Mouse (Mus musculus): ENCODE measurements around the gene Fbxo6. TPM values are rescaled to one million over a fixed set of nuclear protein-coding genes. Genes with fewer than 3 reads are reported as not detected.
A peak's percentile ranks its signal among the peaks of the same experiment; 100 is the strongest.

Gene Fbxo6
- polyA plus RNA-seq, 1 experiment from 2014 or later: 11.0 TPM

DNA sequence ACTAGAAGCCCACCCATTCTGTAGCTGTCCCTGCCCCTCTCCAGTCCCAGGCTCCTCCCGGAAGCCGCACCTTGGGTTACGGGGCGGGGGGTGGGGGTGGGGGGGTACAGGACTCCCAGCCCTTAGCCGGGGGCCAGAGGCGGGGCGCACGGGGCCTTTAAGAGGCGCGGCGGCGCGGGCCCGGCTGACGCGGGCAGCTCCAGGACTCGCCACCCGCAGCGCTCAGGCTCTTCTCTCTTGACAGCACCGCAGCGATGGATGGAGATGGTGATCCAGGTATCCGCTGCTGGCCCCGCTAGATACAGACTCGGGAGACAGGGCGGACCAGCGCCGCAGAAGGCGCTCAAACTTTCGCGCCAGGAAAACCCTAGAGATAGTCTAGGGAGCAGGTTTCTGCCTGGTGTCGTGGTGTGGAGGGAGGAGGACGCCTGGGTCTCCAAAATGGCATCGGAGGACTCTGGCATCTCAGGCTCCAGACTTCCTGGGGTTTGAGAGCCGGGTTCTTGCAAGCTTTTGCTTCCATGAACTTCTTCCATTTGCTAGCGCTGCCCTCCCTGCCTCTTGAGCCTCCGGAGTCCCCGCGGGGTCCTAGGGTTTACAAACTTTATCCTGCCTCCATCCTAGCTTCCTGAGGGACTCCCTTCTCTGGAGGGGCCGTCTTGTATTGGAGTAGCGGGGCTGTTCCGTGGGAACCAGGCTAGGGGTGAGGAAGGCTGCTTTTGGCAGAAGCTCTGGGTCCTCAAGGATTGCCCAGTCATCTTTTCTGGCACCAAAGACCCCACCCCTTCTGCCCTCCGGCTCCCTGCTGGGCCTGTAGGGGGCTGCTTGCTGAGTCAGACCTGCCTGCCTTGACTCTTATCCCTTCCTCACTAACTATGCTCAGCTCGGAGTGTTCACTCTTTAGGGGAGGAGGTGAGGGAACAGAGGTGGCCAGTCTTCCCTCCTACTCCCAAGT, 8.8 kb upstream of the Fbxo6 start, which contains the start of the genes Fbxo44 and Fbxo2:
Fbxo44 (minus strand) TSS at position 47 of the 955 bp plus-strand sequence.
Fbxo2 (plus strand) TSS at position 186 of the 955 bp plus-strand sequence.
- Histone ChIP-seq H3K4me1 (replicated peaks) (peaks cover 31% of the 10 kb centered on the region), H3K9me3 (replicated peaks) (no peaks in the 10 kb centered on the region), H3K27me3 (peaks cover 79% of the 10 kb centered on the region), H3K4me3 (replicated peaks) (peak within 1 kb of the TSS; percentile 62), H3K27ac (replicated peaks) (no peak within 1 kb of the TSS), H3K4me2 (peak within 1 kb of the TSS; percentile 95), H3K9ac (peak within 1 kb of the TSS; percentile 54; the same call in 1 of the 2 replicates), H3K36me3 (replicated peaks) (no peaks in the 10 kb centered on the region)
- under 1% methylated on average over 43 of the region's 43 CpGs for WGBS (ENCODE audit: insufficient replicate concordance)
- peak; percentile 16 for ATAC-seq (ENCODE audit: insufficient read depth)

DNA sequence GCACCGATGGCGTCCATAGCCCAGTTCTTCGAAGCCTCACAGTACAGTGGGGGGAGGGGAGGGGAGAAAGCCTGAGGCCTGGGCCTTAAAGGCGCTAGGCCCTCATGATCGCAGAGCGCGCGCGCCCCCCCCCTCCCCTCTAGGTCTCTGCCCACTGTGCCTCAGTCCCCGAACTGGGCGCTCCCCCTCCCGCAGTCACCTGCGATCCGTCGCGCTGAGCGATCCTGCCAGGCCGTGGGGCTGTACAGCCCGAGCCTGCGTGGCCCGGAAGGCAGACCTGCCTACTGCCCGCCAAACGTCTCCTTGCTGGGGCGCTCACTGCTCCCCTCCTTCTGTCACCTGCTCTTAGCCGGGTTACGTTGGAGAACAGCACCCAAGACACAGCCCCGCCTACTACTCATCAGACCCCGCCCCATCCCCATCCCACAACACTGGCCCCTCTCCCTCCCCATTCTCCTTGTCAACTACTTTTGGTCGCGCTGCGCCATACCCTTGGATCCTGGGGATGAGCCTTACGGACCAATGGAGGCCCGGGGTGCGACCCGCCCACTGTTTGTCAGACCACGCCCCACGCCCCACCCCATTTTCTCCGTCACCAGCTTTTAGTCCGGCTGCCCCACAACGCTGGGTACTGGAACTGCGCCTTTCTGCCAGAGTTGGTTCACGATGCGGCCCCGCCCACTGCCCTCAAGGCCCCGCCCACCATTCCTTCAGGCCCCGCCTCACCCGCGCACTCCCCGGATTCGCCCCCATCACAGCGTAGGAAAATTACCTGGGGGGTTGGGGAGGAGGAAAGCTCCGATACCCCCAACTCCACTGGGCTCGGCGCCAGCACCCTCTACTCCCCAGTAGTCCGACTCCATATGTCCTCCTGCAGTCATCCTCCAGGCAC, 7.8 kb upstream of the Fbxo6 start:
- H3K4me1 ChIP-seq (replicated peaks): peaks cover 31% of the 10 kb centered on the region
- H3K36me3 ChIP-seq (replicated peaks): no peaks in the 10 kb centered on the region
- peak overlapping the region; percentile 54; the same call in 1 of the 2 replicates for H3K9ac ChIP-seq
- peak overlapping the region; percentile 95 for H3K4me2 ChIP-seq
- WGBS (ENCODE audit: insufficient replicate concordance): under 1% methylated on average over 50 of the region's 55 CpGs
- no peaks in the 10 kb centered on the region for H3K9me3 ChIP-seq (replicated peaks)
- H3K27me3 ChIP-seq: peaks cover 70% of the 10 kb centered on the region
- no peak overlapping the region for H3K27ac ChIP-seq (replicated peaks)
- peak overlapping the region; percentile 62 for H3K4me3 ChIP-seq (replicated peaks)
- ATAC-seq (ENCODE audit: insufficient read depth): peak; percentile 83

DNA sequence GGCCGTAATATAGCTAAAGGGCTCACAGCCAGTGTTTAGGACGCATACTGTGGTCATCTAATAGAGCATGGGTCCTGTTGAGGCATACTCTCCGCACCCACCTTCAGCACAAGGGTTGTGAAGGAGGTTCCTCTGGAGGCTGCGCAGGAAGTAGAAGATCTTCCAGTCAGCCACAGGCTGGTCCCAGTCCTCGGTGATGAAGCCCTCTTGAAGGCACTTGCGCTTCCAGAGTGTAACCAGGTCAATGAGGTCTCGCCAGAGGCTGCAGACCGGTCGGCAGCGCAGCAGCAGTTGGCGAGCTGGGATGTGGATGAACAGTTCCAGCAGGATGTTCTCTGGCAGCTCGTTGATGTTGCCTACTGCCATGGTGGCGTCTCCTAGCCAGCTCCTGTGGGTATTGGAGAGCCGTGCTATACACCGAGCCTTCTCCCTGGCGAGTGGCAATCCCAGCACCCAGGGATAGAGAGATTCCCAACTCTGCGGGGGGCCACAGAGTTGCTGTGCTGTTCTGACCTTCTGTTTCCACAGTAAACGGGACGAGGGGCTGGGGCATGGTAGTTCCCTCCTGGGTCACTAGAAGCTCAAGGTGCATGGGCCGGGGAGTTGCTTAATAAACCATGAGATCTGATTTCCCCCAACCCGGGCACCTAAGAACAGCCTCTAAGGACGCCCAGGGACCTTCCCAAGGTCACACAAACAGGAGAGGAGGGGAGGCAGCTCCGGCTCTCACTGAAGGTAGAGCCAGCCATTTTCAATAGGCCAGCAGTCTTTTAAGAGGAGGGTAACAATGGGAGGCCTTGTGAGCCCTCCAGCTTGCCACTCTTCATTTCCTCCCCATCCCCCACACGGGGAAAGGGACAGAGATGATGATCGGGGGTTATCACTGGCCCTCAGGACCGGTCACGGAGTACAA, 6.8 kb upstream of the Fbxo6 start:
- H3K27me3 ChIP-seq: peaks cover 59% of the 10 kb centered on the region
- no peak for ATAC-seq (ENCODE audit: insufficient read depth)
- H3K9me3 ChIP-seq (replicated peaks): no peaks in the 10 kb centered on the region
- 45% methylated on average over 27 of the region's 27 CpGs for WGBS (ENCODE audit: insufficient replicate concordance)
- no peak overlapping the region for H3K9ac ChIP-seq
- no peak overlapping the region for H3K27ac ChIP-seq (replicated peaks)
- no peaks in the 10 kb centered on the region for H3K36me3 ChIP-seq (replicated peaks)
- peaks cover 25% of the 10 kb centered on the region for H3K4me1 ChIP-seq (replicated peaks)
- peak overlapping the region; percentile 62 for H3K4me3 ChIP-seq (replicated peaks)
- H3K4me2 ChIP-seq: peak overlapping the region; percentile 95

DNA sequence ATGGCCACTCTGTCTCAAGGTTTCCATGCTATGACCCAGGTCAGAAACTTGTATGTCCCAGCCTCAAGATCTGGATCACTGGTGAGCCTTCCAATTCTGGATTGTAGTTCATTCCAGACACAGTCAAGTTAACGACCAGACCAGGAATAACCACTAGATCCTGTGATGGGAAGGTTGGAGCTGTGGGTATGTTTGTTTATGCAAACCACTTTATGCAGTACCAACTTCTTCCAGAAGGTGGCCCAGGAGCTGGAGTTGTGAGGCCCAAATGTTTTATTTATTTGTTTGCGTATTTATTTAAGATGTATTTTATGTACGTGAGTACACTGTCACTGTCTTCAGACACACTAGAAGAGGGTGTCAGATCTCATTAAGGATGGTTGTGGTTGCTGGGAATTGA, 3.0 kb upstream of the Fbxo6 start:
- WGBS (ENCODE audit: insufficient replicate concordance): 49% methylated on average over 3 of the region's 3 CpGs
- no peaks in the 10 kb centered on the region for H3K9me3 ChIP-seq (replicated peaks)
- peaks cover 22% of the 10 kb centered on the region for H3K27me3 ChIP-seq
- no peak overlapping the region for H3K27ac ChIP-seq (replicated peaks)
- no peaks in the 10 kb centered on the region for H3K36me3 ChIP-seq (replicated peaks)
- peaks cover 43% of the 10 kb centered on the region for H3K4me1 ChIP-seq (replicated peaks)
- no peak overlapping the region for H3K4me3 ChIP-seq (replicated peaks)
- no peak overlapping the region for H3K4me2 ChIP-seq
- no peak for ATAC-seq (ENCODE audit: insufficient read depth)
- H3K9ac ChIP-seq: no peak overlapping the region

DNA sequence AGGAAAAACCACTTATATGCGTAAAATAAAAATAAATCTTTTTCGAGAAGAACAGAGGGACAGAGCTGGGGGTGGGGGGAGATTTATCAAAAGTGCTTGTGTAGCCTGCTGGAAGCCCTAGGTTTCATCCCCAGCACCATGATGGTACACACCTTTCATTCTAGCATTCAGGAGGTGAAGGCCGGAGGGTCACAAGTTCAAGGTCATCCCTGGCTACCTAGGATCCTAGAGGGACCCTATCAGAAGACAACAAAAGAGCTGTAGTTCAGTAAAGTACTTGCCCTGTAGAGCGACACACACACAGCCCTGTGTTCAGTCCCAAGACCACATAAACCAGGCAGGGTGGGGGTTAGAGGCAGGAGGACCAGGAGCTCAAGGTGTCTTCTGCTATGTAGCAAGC, 2.1 kb upstream of the Fbxo6 start:
- WGBS (ENCODE audit: insufficient replicate concordance): 70% methylated on average over 4 of the region's 4 CpGs

DNA sequence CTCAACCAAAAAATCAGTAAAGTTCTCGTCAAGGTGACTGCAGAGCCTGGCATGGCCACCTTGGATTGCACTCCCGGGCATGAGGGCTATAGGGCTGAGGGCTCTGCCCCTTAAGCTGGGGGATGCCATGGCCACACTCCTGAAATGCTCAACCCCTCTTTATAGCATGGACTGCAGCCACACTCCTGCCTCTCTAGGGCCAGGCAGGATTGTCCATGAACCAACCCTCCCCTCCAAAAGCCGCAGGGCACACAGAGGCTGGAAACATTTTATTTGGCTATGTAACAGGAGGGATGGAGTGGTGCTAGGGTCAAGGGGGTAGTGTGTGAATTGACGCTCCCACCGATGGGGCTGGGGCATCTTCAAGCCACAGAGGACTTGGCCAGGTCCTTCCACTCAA, 607 bp upstream of the Fbxo6 start:
- 79% methylated on average over 5 of the region's 5 CpGs for WGBS (ENCODE audit: insufficient replicate concordance)
- H3K27me3 ChIP-seq: no peaks in the 10 kb centered on the region

More for the DNA sequence above, 2.1 kb upstream of the Fbxo6 start:
- peaks cover 34% of the 10 kb centered on the region for H3K4me1 ChIP-seq (replicated peaks)
- H3K27me3 ChIP-seq: peaks cover 12% of the 10 kb centered on the region
- H3K27ac ChIP-seq (replicated peaks): no peak overlapping the region
- ATAC-seq (ENCODE audit: insufficient read depth): no peak
- no peak overlapping the region for H3K4me2 ChIP-seq
- H3K9me3 ChIP-seq (replicated peaks): no peaks in the 10 kb centered on the region
- H3K4me3 ChIP-seq (replicated peaks): no peak overlapping the region
- H3K36me3 ChIP-seq (replicated peaks): no peaks in the 10 kb centered on the region
- no peak overlapping the region for H3K9ac ChIP-seq

DNA sequence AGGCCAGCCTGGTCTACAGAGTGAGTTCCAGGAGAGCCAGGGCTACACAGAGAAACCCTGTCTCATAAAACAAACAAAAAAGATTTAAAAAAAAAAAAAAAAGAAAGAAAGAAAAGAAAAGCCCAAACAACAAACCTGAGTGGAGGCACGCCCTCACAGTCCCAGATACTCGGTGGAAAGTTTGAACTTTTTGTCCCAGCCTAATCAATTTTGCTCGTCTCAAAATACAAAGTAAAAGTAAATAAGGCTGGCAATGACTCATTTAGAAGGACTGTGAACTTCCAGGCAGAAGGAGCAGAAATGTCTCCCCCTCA, 1.0 kb downstream of the Fbxo6 start:
- Histone ChIP-seq H3K9me3 (replicated peaks) (no peaks in the 10 kb centered on the region), H3K27me3 (no peaks in the 10 kb centered on the region), H3K4me3 (replicated peaks) (peak overlapping the region; percentile 72), H3K36me3 (replicated peaks) (no peaks in the 10 kb centered on the region), H3K9ac (peak overlapping the region; percentile 71; the same call in 1 of the 2 replicates), H3K4me1 (replicated peaks) (peaks cover 25% of the 10 kb centered on the region), H3K27ac (replicated peaks) (peak overlapping the region; percentile 72; the same call in 1 of the 2 replicates), H3K4me2 (peak overlapping the region; percentile 98)
- no peak for ATAC-seq (ENCODE audit: insufficient read depth)
- WGBS (ENCODE audit: insufficient replicate concordance): 19% methylated on average over 3 of the region's 3 CpGs

More for the DNA sequence above, 607 bp upstream of the Fbxo6 start:
- no peak overlapping the region for H3K9ac ChIP-seq
- no peaks in the 10 kb centered on the region for H3K36me3 ChIP-seq (replicated peaks)
- H3K4me1 ChIP-seq (replicated peaks): peaks cover 25% of the 10 kb centered on the region
- H3K9me3 ChIP-seq (replicated peaks): no peaks in the 10 kb centered on the region
- no peak overlapping the region for H3K27ac ChIP-seq (replicated peaks)
- H3K4me3 ChIP-seq (replicated peaks): no peak overlapping the region
- ATAC-seq (ENCODE audit: insufficient read depth): no peak
- peak overlapping the region; percentile 98; the same call in 1 of the 2 replicates for H3K4me2 ChIP-seq

DNA sequence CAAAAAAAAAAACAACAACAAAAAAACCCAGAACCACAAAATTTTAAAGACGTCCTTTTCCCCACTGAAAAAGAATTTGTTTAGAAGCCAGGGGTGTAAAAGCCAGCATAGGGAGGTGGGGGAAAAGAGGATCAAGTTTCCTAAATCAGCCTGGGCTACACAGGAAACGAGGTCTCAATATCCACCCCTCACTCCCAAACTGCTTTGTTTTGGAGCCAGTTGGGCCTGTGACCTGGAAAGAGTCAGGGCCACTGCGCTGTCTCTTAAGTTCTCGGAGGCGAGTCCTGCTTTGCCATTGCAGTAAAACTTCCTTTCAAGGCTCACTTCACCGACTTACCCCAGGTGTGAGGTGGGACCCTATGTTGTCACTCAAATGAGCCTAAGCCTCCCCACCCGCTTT, 1.7 kb downstream of the Fbxo6 start:
- Histone ChIP-seq H3K27ac (replicated peaks) (no peak overlapping the region), H3K36me3 (replicated peaks) (0 out of 2 replicates have a peak, but pooled peaks cover 5% of the 10 kb centered on the region), H3K27me3 (no peaks in the 10 kb centered on the region), H3K9me3 (replicated peaks) (no peaks in the 10 kb centered on the region), H3K9ac (no peak overlapping the region), H3K4me1 (replicated peaks) (peaks cover 25% of the 10 kb centered on the region), H3K4me3 (replicated peaks) (no peak overlapping the region), H3K4me2 (peak overlapping the region; percentile 98)
- 54% methylated on average over 7 of the region's 7 CpGs for WGBS (ENCODE audit: insufficient replicate concordance)
- ATAC-seq (ENCODE audit: insufficient read depth): no peak

DNA sequence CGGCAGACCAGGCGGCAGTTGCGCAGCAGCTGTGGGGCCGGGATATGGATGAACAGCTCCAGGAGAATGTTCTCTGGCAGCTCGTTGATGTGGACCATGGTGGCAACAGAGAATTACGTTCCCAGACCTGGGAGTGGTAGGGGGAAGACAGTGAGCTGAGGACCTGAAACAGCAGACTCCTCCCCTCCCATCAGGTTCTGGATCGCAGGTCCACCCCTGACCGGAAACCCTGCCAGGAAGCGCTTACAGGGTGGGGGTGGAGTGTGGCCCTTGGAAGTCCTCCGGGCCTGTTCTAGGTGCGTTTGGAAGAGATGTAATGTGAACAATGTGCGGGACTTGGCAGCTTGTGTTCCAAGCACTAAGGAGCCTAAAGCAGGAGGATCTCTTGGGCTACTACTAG, 2.4 kb downstream of the Fbxo6 start:
- no peaks in the 10 kb centered on the region for H3K9me3 ChIP-seq (replicated peaks)
- no peak overlapping the region for H3K9ac ChIP-seq
- no peak for ATAC-seq (ENCODE audit: insufficient read depth)
- H3K4me3 ChIP-seq (replicated peaks): no peak overlapping the region
- H3K4me1 ChIP-seq (replicated peaks): peaks cover 25% of the 10 kb centered on the region
- 53% methylated on average over 12 of the region's 12 CpGs for WGBS (ENCODE audit: insufficient replicate concordance)
- 0 out of 2 replicates have a peak, but pooled peaks cover 5% of the 10 kb centered on the region for H3K36me3 ChIP-seq (replicated peaks)
- no peak overlapping the region for H3K4me2 ChIP-seq
- no peaks in the 10 kb centered on the region for H3K27me3 ChIP-seq
- no peak overlapping the region for H3K27ac ChIP-seq (replicated peaks)

DNA sequence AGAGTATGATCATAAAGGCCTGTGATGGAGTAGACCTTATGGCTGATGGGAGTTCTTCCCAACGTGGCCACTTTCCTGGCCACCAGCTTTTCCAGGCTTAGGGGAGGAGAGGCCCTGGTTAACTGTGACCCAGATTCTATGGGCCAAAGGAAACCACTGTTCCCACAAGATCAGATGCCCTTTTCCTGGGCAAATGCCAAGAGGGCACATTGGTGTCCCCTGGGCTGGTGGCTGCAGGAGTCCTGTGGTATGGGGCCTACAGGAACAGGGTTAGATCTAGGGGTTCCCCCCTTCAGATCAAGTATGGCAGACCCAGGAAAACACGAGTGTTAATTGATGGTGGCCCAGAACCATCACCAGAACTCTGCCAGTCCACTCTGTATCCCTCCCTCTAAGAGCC, 4.2 kb downstream of the Fbxo6 start:
- 59% methylated on average over 2 of the region's 2 CpGs for WGBS (ENCODE audit: insufficient replicate concordance)
- Histone ChIP-seq H3K27ac (replicated peaks) (no peak overlapping the region), H3K9ac (no peak overlapping the region), H3K36me3 (replicated peaks) (0 out of 2 replicates have a peak, but pooled peaks cover 5% of the 10 kb centered on the region), H3K4me2 (no peak overlapping the region), H3K4me3 (replicated peaks) (no peak overlapping the region), H3K9me3 (replicated peaks) (no peaks in the 10 kb centered on the region), H3K4me1 (replicated peaks) (peaks cover 25% of the 10 kb centered on the region), H3K27me3 (no peaks in the 10 kb centered on the region)
- ATAC-seq (ENCODE audit: insufficient read depth): no peak
